Mouse (Mus musculus) midbrain, embryonic 15.5 days (tissue): ENCODE measurements around the gene Pard6a. TPM values are rescaled to one million over a fixed set of nuclear protein-coding genes. Genes with fewer than 3 reads are reported as not detected.

Experiments used
- ATAC-seq: fragments of 200-750 bp; cut with Nextera tagmentation; replicated peaks from 2 replicates; pipeline ENCODE4 v1.8.0; 2017; ENCODE audit warnings: moderate TSS enrichment
- H3K27ac ChIP-seq: fragments of 300-500 bp; sonication (generic); 2 replicates; pipeline ENCODE4 v1.5.1; 2015; ENCODE audit warnings: mild to moderate bottlenecking, inconsistent platforms
- H3K27me3 ChIP-seq: fragments of 300-500 bp; sonication (generic); replicated peaks from 2 replicates; pipeline ENCODE4 v1.6.1; 2015; ENCODE audit warnings: inconsistent platforms
- H3K36me3 ChIP-seq: fragments of 300-500 bp; sonication (generic); replicated peaks from 2 replicates; pipeline ENCODE4 v1.6.1; 2015; ENCODE audit warnings: inconsistent platforms
- H3K4me1 ChIP-seq: fragments of 300-500 bp; sonication (generic); 2 replicates; pipeline ENCODE4 v1.6.1; 2015; ENCODE audit warnings: inconsistent platforms
- H3K4me2 ChIP-seq: fragments of 300-500 bp; sonication (generic); 2 replicates; pipeline ENCODE4 v1.6.1; 2015; ENCODE audit warnings: inconsistent platforms, mild to moderate bottlenecking, moderate library complexity
- H3K4me3 ChIP-seq: fragments of 300-500 bp; sonication (generic); 2 replicates; pipeline ENCODE4 v1.5.1; 2015; ENCODE audit warnings: mild to moderate bottlenecking, inconsistent platforms
- H3K9ac ChIP-seq: fragments of 300-500 bp; sonication (generic); 2 replicates; pipeline ENCODE4 v1.6.1; 2015; ENCODE audit warnings: mild to moderate bottlenecking, inconsistent platforms
- H3K9me3 ChIP-seq: fragments of 300-500 bp; sonication (generic); 2 replicates; pipeline ENCODE4 v1.6.1; 2016; ENCODE audit warnings: inconsistent platforms
- WGBS: fragments of 180-500 bp; shearing (Covaris S2); methylation state at CpG from one replicate; pipeline ENCODE4 v1.1.7; 2015; ENCODE audit warnings: mixed read lengths; 5-methylcytosine and 5-hydroxymethylcytosine counted together
- polyA plus RNA-seq: library from polyadenylated mRNA; unstranded; fragments of >200 nt; fragmentation: Nextera tagmentation; extraction: Ambion mirVana; gene quantifications from 2 replicates; pipeline ENCODE4 v1.2.1, GENCODE M21; 2015

Pard6a gene
- polyA plus RNA-seq, 1 experiment from 2014 or later = 51.8 TPM

GRCm38 (mm10) chr8:105704146-105704812 lies 3.3 kb downstream of the Pard6a start:
- Histone ChIP-seq H3K36me3 (no peaks in the 10 kb centered on the region), H3K27ac (no peak overlapping the region), H3K27me3 (no peaks in the 10 kb centered on the region), H3K9me3 (no peaks in the 10 kb centered on the region), H3K4me2 (no peak overlapping the region), H3K4me3 (no peak overlapping the region), H3K9ac (no peak overlapping the region), H3K4me1 (peaks cover 37% of the 10 kb centered on the region)
- 93% methylated on average over 34 of the region's 34 CpGs for WGBS
- ATAC-seq = no peak

GRCm38 (mm10) chr8:105704955-105705354 lies 4.0 kb downstream of the Pard6a start:
- Histone ChIP-seq H3K9me3 (no peaks in the 10 kb centered on the region), H3K9ac (no peak overlapping the region), H3K27me3 (no peaks in the 10 kb centered on the region), H3K4me3 (no peak overlapping the region), H3K36me3 (no peaks in the 10 kb centered on the region), H3K27ac (no peak overlapping the region), H3K4me1 (peaks cover 30% of the 10 kb centered on the region), H3K4me2 (no peak overlapping the region)
- 90% methylated on average over 6 of the region's 6 CpGs for WGBS
- ATAC-seq = no peak

DNA sequence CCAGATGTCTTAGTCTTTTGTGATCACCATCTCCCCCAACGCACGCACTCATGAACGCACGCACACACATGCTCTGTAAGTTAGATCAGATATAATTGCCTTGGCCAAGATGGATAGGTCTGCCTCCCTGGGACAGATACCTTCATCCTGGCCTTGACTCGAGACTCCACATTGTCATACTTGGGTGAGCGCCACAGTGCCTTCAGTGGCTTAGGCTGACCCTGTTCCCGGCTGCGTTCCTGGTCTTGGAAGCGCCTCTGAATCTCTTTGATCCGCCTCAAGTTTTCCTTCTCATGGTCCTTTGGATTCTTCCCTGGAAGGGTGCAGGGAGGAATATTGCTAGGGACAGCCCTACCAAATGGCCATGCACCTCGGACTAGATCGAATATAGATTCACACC lies 5.5 kb downstream of the Pard6a start:
- WGBS = 75% methylated on average over 12 of the region's 12 CpGs
- no peak for ATAC-seq
- no peak overlapping the region for H3K4me3 ChIP-seq
- no peak overlapping the region for H3K4me2 ChIP-seq
- peaks cover 24% of the 10 kb centered on the region for H3K4me1 ChIP-seq
- no peaks in the 10 kb centered on the region for H3K9me3 ChIP-seq
- H3K9ac ChIP-seq = no peak overlapping the region
- H3K27me3 ChIP-seq = no peaks in the 10 kb centered on the region
- H3K36me3 ChIP-seq = no peaks in the 10 kb centered on the region
- no peak overlapping the region for H3K27ac ChIP-seq

- Histone ChIP-seq H3K27me3 (no peaks in the 10 kb centered on the region), H3K4me2 (peak within 1 kb of the TSS; percentile 98), H3K9me3 (no peaks in the 10 kb centered on the region), H3K27ac (no peak within 1 kb of the TSS), H3K4me3 (peak within 1 kb of the TSS; percentile 80), H3K4me1 (peaks cover 13% of the 10 kb centered on the region), H3K9ac (peak within 1 kb of the TSS; percentile 49), H3K36me3 (no peaks in the 10 kb centered on the region)
- WGBS = under 1% methylated on average over 51 of the region's 55 CpGs
- ATAC-seq = peak; percentile 79
These were observed 6.8 kb downstream of the Pard6a start, which contains the start of the genes 4933405L10Rik and Enkd1 for GRCm38 (mm10) chr8:105707498-105708403. TSS of gene 4933405L10Rik (plus strand) at chr8:105707655. TSS of gene Enkd1 (minus strand) at chr8:105708210.

DNA sequence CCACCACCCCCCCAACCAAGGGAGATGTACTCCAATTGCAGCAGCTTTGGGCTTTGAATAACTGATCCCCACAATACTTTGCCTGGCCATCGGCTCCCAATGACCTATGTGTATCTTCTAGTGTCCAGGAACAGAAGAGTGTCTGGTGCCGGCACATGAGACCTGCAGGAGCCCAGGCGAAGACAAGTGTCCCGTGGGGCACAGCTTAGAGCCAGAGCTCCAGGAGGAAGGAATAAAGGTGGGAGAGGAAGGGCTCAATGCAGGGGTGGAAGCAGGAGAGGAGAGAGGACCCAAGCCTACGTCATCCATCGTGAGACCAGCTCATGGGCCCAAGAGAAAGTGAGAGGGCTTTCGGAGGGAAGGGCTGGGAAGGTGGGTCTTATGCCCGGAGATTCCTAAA lies 7.7 kb downstream of the Pard6a start:
- Histone ChIP-seq H3K9me3 (no peaks in the 10 kb centered on the region), H3K4me3 (no peak overlapping the region), H3K4me1 (peaks cover 13% of the 10 kb centered on the region), H3K9ac (no peak overlapping the region), H3K4me2 (no peak overlapping the region), H3K27me3 (no peaks in the 10 kb centered on the region), H3K27ac (no peak overlapping the region), H3K36me3 (no peaks in the 10 kb centered on the region)
- ATAC-seq = peak; percentile 12; the same call in 1 of the 2 replicates
- 95% methylated on average over 8 of the region's 8 CpGs for WGBS

GRCm38 (mm10) chr8:105709317-105709716 lies 8.4 kb downstream of the Pard6a start:
- Histone ChIP-seq H3K9ac (no peak overlapping the region), H3K4me3 (no peak overlapping the region), H3K4me2 (no peak overlapping the region), H3K9me3 (no peaks in the 10 kb centered on the region), H3K36me3 (no peaks in the 10 kb centered on the region), H3K4me1 (peaks cover 13% of the 10 kb centered on the region), H3K27me3 (no peaks in the 10 kb centered on the region), H3K27ac (no peak overlapping the region)
- no peak for ATAC-seq
- 78% methylated on average over 14 of the region's 14 CpGs for WGBS

DNA sequence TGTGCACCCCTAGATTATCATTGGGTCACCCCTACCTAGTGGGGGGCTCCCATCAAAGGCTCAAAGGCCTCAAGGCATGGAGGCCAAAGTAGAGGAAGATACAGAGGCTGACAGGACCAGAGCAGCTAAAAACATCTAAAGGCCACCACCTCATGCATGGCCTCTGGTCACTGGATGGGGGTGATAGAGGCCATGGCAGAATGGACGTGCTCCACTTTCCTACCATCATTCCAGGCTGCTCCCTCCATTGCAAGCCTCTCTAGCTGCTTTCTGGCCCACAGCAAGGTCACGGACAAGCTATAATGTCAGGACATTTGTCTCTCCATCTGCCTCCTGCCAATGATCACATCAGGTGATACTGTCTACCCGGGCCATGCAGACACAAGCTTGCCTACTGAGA lies 11.3 kb downstream of the Pard6a start:
- H3K36me3 ChIP-seq = peaks cover 6% of the 10 kb centered on the region; the same call in 1 of the 2 replicates
- no peak overlapping the region for H3K4me2 ChIP-seq
- no peak for ATAC-seq
- WGBS = 86% methylated on average over 3 of the region's 3 CpGs
- peaks cover 8% of the 10 kb centered on the region for H3K4me1 ChIP-seq
- no peaks in the 10 kb centered on the region for H3K27me3 ChIP-seq
- H3K4me3 ChIP-seq = no peak overlapping the region
- no peak overlapping the region for H3K9ac ChIP-seq
- no peaks in the 10 kb centered on the region for H3K9me3 ChIP-seq
- no peak overlapping the region for H3K27ac ChIP-seq

DNA sequence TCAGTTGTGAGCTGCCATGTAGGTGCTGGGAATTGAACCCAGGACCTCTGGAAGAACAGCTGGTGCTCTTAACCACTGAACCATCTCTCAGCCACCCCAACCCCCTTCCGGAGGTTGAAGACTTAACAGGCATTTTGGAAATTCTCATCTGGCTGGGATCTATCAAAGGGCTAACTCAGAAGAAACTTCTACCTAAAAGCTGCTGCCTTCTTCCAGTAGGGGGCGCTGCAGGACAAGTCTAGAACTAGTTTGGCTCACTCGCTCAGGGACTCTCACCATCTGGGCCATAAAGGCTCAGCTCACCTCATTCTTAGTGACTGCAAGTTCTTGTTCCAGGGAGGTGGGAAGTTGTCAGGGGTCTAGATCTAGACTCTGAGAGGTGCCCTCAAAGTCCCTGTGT lies 13.2 kb downstream of the Pard6a start:
- Histone ChIP-seq H3K9me3 (no peaks in the 10 kb centered on the region), H3K27me3 (no peaks in the 10 kb centered on the region), H3K4me1 (no peaks in the 10 kb centered on the region), H3K27ac (no peak overlapping the region), H3K4me2 (no peak overlapping the region), H3K36me3 (peaks cover 7% of the 10 kb centered on the region; the same call in 1 of the 2 replicates), H3K4me3 (no peak overlapping the region), H3K9ac (no peak overlapping the region)
- 10% methylated on average over 3 of the region's 3 CpGs for WGBS
- no peak for ATAC-seq

DNA sequence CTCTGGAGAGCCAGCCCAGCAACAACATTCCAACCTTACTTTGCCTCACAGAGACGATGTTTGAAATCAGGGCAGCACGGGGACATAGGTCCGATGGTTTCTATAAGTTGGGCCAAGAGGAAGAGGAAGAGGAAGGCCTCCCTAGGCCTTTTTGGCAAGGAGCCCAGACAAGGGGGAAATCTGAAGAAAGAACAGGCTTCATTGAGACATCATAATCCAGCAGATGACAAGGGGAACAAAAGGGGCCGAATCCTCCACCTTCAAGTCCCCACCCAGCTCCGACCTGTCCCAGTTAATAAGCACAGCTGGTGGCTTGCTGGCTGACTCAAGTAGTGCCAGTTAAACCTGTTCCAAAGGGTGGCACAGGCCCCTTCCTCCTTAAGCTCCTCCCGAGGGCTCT lies 14.1 kb downstream of the Pard6a start:
- no peaks in the 10 kb centered on the region for H3K9me3 ChIP-seq
- no peak overlapping the region for H3K4me3 ChIP-seq
- no peak overlapping the region for H3K9ac ChIP-seq
- no peaks in the 10 kb centered on the region for H3K4me1 ChIP-seq
- ATAC-seq = no peak
- no peak overlapping the region for H3K4me2 ChIP-seq
- peaks cover 7% of the 10 kb centered on the region; the same call in 1 of the 2 replicates for H3K36me3 ChIP-seq
- H3K27ac ChIP-seq = no peak overlapping the region
- WGBS = 77% methylated on average over 6 of the region's 6 CpGs
- H3K27me3 ChIP-seq = no peaks in the 10 kb centered on the region

- no peak overlapping the region for H3K4me3 ChIP-seq
- no peaks in the 10 kb centered on the region for H3K9me3 ChIP-seq
- no peaks in the 10 kb centered on the region for H3K4me1 ChIP-seq
- no peak overlapping the region for H3K27ac ChIP-seq
- no peak overlapping the region for H3K9ac ChIP-seq
- H3K27me3 ChIP-seq = no peaks in the 10 kb centered on the region
- H3K36me3 ChIP-seq = peaks cover 7% of the 10 kb centered on the region; the same call in 1 of the 2 replicates
- no peak overlapping the region for H3K4me2 ChIP-seq
- no peak for ATAC-seq
- 96% methylated on average over 15 of the region's 15 CpGs for WGBS
These were observed 15.5 kb downstream of the Pard6a start for GRCm38 (mm10) chr8:105716302-105716945.

DNA sequence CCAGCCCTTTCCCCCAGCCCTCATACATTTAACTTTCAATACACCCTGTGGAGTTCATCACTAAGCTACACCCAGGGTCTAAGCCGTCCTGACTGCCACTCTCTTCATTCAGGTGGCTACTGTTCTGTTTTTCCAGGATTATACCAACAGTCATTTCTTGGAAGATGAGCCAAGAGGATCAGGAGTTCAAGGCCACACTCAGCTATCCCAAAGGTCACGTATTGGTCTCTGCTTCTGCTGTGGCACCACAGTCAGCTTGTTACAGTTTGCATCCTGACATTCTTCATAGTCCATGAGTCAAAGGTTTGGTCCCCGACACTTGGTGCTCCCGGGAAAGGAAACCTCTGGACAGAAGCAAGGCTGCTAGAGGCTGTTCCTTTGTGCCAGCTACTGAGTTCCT lies 18.7 kb downstream of the Pard6a start:
- peaks cover 20% of the 10 kb centered on the region; the same call in 1 of the 2 replicates for H3K36me3 ChIP-seq
- WGBS = 83% methylated on average over 4 of the region's 4 CpGs
- H3K9me3 ChIP-seq = no peaks in the 10 kb centered on the region
- H3K9ac ChIP-seq = no peak overlapping the region
- no peak for ATAC-seq
- H3K27ac ChIP-seq = no peak overlapping the region
- H3K4me2 ChIP-seq = no peak overlapping the region
- H3K4me3 ChIP-seq = no peak overlapping the region
- H3K4me1 ChIP-seq = no peaks in the 10 kb centered on the region
- no peaks in the 10 kb centered on the region for H3K27me3 ChIP-seq

DNA sequence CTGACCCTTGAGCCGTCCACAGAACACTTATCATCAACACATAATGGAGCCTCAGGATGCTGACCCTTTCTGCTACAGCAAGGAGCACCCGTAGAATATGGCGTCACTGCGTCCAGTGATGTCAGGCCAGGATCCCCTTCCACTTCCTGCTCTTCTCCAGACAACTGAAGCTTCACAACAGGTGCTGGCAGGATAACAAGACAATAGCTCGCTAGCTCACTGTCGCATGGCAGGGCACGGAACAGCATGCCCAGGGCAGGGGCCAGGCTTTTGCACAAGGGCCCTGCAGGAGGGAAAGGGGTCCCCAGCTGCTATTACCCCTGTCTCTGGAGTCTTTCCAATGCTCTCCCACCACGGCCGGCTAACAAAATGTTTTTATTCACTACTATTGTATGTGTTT lies 21.9 kb downstream of the Pard6a start:
- H3K36me3 ChIP-seq = peaks cover 33% of the 10 kb centered on the region
- no peaks in the 10 kb centered on the region for H3K9me3 ChIP-seq
- no peak for ATAC-seq
- H3K4me1 ChIP-seq = no peaks in the 10 kb centered on the region
- no peak overlapping the region for H3K9ac ChIP-seq
- 92% methylated on average over 9 of the region's 9 CpGs for WGBS
- H3K27me3 ChIP-seq = no peaks in the 10 kb centered on the region
- H3K4me2 ChIP-seq = no peak overlapping the region
- no peak overlapping the region for H3K27ac ChIP-seq
- no peak overlapping the region for H3K4me3 ChIP-seq
